Mouse (Mus musculus): Measurements from ENCODE around the gene Mrpl14.

- TF ChIP-seq CTCF (IDR thresholded peaks at IDR 0.05; ENCODE audit: control insufficient read depth, insufficient read depth, insufficient read length) = no peak
- TF ChIP-seq CEBPB (IDR thresholded peaks at IDR 0.05; ENCODE audit: low read depth) = no peak
- TF ChIP-seq USF1 (IDR thresholded peaks at IDR 0.05; ENCODE audit: low read depth) = no peak
- TF ChIP-seq MYOD1 (IDR thresholded peaks at IDR 0.05; ENCODE audit: control insufficient read depth, insufficient read length, low read depth) = no peak
- no peak for TF ChIP-seq MAX (IDR thresholded peaks at IDR 0.05)
Observed at GRCm38 (mm10) chr17:45710407-45710806, 24.3 kb downstream of the Mrpl14 start.

Measured in C2C12 (cell line).